32 mouse cellular contexts compared by ENCODE assay signal in genomic region chr17:10611626-10612025, GRCm38 (mm10).
A peak's percentile ranks its signal among the peaks of the same experiment; 100 is the strongest.
DNase-seq lines count a peak whose midpoint lies in the region; ATAC-seq and TF ChIP-seq lines count a peak whose summit lies in the region.
"Had no signal": no experiment of that assay in that cellular context is flagged by ENCODE, and none has a peak within 500 bp of the region (broad histone marks: within the 10 kb centered on the region; RNA-seq: fewer than 3 reads in every experiment).

No protein-coding gene starts in this region.

- no peaks in the 10 kb centered on the region for H3K27me3 ChIP-seq in embryonic facial prominence, embryonic 14.5 days (replicated peaks; ENCODE audit: control insufficient read depth, insufficient read depth, low read length)
- H3K27me3 ChIP-seq in embryonic facial prominence, embryonic 10.5 days (replicated peaks; ENCODE audit: low read depth, poor library complexity, severe bottlenecking): no peaks in the 10 kb centered on the region
- H3K27me3 ChIP-seq: CH12.LX; embryonic facial prominence, embryonic 15.5 days; heart, embryonic 12.5 days; heart, embryonic 15.5 days; hindbrain, embryonic 13.5 days; intestine, embryonic 15.5 days had no signal

- no peak for TF ChIP-seq POLR2A in brain, embryonic 14.5 days (IDR thresholded peaks at IDR 0.05; ENCODE audit: borderline replicate concordance, extremely low read depth, insufficient read depth, insufficient read length, poor library complexity, severe bottlenecking)

- no peak for ATAC-seq in embryonic facial prominence, embryonic 14.5 days (ENCODE audit: low read depth)
- ATAC-seq: forebrain, postnatal 0 days; hindbrain, embryonic 16.5 days; intestine, embryonic 15.5 days had no signal

- no peak for TF ChIP-seq CTCF in brain, embryonic 14.5 days (IDR thresholded peaks at IDR 0.05; ENCODE audit: borderline replicate concordance, extremely low read depth, insufficient read depth, insufficient read length)

- intact Hi-C loops in gastrocnemius, postnatal 14 days (cut with DNase I; ENCODE audit: low total_unique reads): no loop called here

- H3K4me3 ChIP-seq in embryonic facial prominence, embryonic 14.5 days (ENCODE audit: low read depth, low read length): no peak overlapping the region
- no peak overlapping the region for H3K4me3 ChIP-seq in embryonic facial prominence, embryonic 10.5 days
- H3K4me3 ChIP-seq: embryonic facial prominence, embryonic 15.5 days; forebrain, embryonic 12.5 days; gastrocnemius, adult 2 months; heart, embryonic 12.5 days; heart, embryonic 15.5 days; hindbrain, embryonic 10.5 days; hindbrain, embryonic 13.5 days; intestine, embryonic 15.5 days had no signal

- H3K9ac ChIP-seq in embryonic facial prominence, embryonic 14.5 days (ENCODE audit: low read depth, low read length): no peak overlapping the region
- H3K9ac ChIP-seq: embryonic facial prominence, embryonic 15.5 days; forebrain, embryonic 12.5 days; forebrain, postnatal 0 days; heart, embryonic 12.5 days; heart, embryonic 15.5 days; hindbrain, embryonic 13.5 days; intestine, embryonic 15.5 days had no signal

- DNase-seq in embryonic facial prominence, embryonic 14.5 days (ENCODE audit: low spot score): peak; percentile 19
- no peak for DNase-seq in embryonic facial prominence, embryonic 10.5 days (ENCODE audit: low spot score)
- peak; percentile 21 for DNase-seq in layer of hippocampus, adult 9-11 months
- no peak for DNase-seq in layer of hippocampus, postnatal 14 days (ENCODE audit: low spot score in 2 of 2)
- peak; percentile 52 for DNase-seq in 3T3-L1 (ENCODE audit: low read depth, low spot score)
- peak; percentile 41 for DNase-seq in brain, embryonic 14.5 days (ENCODE audit: low read depth)
- DNase-seq in gastrocnemius, postnatal 14 days: no peak
- DNase-seq in c-Kit-positive CD71-positive TER-119-positive erythroid progenitor cells, embryonic 14.5 days (ENCODE audit: low spot score): no peak
- DNase-seq: adrenal gland, adult 8-10 months; adrenal gland, postnatal 25 days; B cell, adult 2 months; cerebellum, adult 11-12 months; cerebellum, adult 8-10 months; cerebellum, postnatal 10 days; cerebellum, postnatal 36 days; embryo, embryonic 11 days; forebrain, postnatal 0 days; gastrocnemius, adult 2 months; gastrocnemius, postnatal 25 days; heart, adult 18-20 months; heart, postnatal 10 days; heart, postnatal 36 days had no signal

- no peak overlapping the region for H3K4me2 ChIP-seq in embryonic facial prominence, embryonic 14.5 days (ENCODE audit: low read depth, low read length)
- H3K4me2 ChIP-seq: embryonic facial prominence, embryonic 15.5 days; forebrain, embryonic 12.5 days; heart, embryonic 12.5 days; heart, embryonic 15.5 days; hindbrain, embryonic 13.5 days; intestine, embryonic 15.5 days had no signal

- WGBS in embryonic facial prominence, embryonic 14.5 days: 27% methylated on average over 3 of the region's 3 CpGs
- 30% methylated on average over 3 of the region's 3 CpGs for WGBS in embryonic facial prominence, embryonic 10.5 days

- no peaks in the 10 kb centered on the region for H3K9me3 ChIP-seq in embryonic facial prominence, embryonic 14.5 days (ENCODE audit: control insufficient read depth, low read length)
- H3K9me3 ChIP-seq in embryonic facial prominence, embryonic 10.5 days: no peaks in the 10 kb centered on the region
- H3K9me3 ChIP-seq: embryonic facial prominence, embryonic 15.5 days; forebrain, embryonic 12.5 days; G1E; heart, embryonic 12.5 days; heart, embryonic 15.5 days; hindbrain, embryonic 10.5 days; hindbrain, embryonic 13.5 days; intestine, embryonic 15.5 days had no signal

- H3K4me1 ChIP-seq in embryonic facial prominence, embryonic 14.5 days (ENCODE audit: control insufficient read depth, insufficient read depth, low read length): no peaks in the 10 kb centered on the region
- H3K4me1 ChIP-seq in embryonic facial prominence, embryonic 10.5 days: no peaks in the 10 kb centered on the region
- H3K4me1 ChIP-seq: embryonic facial prominence, embryonic 15.5 days; forebrain, embryonic 12.5 days; heart, embryonic 12.5 days; heart, embryonic 15.5 days; intestine, embryonic 15.5 days had no signal

- H3K27ac ChIP-seq in embryonic facial prominence, embryonic 14.5 days (replicated peaks; ENCODE audit: low read depth, low read length): no peak overlapping the region
- no peak overlapping the region for H3K27ac ChIP-seq in embryonic facial prominence, embryonic 10.5 days (replicated peaks)
- H3K27ac ChIP-seq: embryonic facial prominence, embryonic 15.5 days; forebrain, embryonic 12.5 days; gastrocnemius, adult 2 months; heart, embryonic 15.5 days; hindbrain, embryonic 10.5 days; hindbrain, embryonic 13.5 days; intestine, embryonic 15.5 days had no signal

- H3K36me3 ChIP-seq in embryonic facial prominence, embryonic 14.5 days (ENCODE audit: control insufficient read depth, insufficient read depth, low read length): no peaks in the 10 kb centered on the region
- no peaks in the 10 kb centered on the region for H3K36me3 ChIP-seq in embryonic facial prominence, embryonic 10.5 days (replicated peaks)
- H3K36me3 ChIP-seq: embryonic facial prominence, embryonic 15.5 days; forebrain, embryonic 12.5 days; G1E; heart, embryonic 12.5 days; heart, embryonic 15.5 days; hindbrain, embryonic 10.5 days; hindbrain, embryonic 13.5 days; intestine, embryonic 15.5 days had no signal

Comparison
In these comparisons a context has a peak if more than half of its experiments do, and no peak if none do; other contexts are left out.
1. DNase-seq: peak in embryonic facial prominence, embryonic 14.5 days (single experiment), layer of hippocampus, adult 9-11 months (single experiment), 3T3-L1 (single experiment) and brain, embryonic 14.5 days (single experiment); none in embryonic facial prominence, embryonic 10.5 days (single experiment), layer of hippocampus, postnatal 14 days (0 of 2), gastrocnemius, postnatal 14 days (single experiment) and c-Kit-positive CD71-positive TER-119-positive erythroid progenitor cells, embryonic 14.5 days (single experiment).